Mouse (Mus musculus) ovary, adult 18-20 months (tissue): ENCODE results near the gene Zbtb42.

Experiments
- DNase-seq: peaks from one replicate; pipeline ENCODE4 v3.0.0; 2022; ENCODE audit warnings: low spot score, mixed read lengths

The Zbtb42 gene

GRCm38 (mm10) chr12:112693185-112694126, 14.8 kb downstream of the Zbtb42 start:
- peak; percentile 89 for DNase-seq

GRCm38 (mm10) chr12:112694127-112694475, 15.5 kb downstream of the Zbtb42 start:
- DNase-seq: no peak

- no peak for DNase-seq
Measured at GRCm38 (mm10) chr12:112696806-112697425, 18.3 kb downstream of the Zbtb42 start.

GRCm38 (mm10) chr12:112700522-112700921, 21.9 kb downstream of the Zbtb42 start:
- no peak for DNase-seq

GRCm38 (mm10) chr12:112702374-112703320, 24.0 kb downstream of the Zbtb42 start:
- DNase-seq: no peak

GRCm38 (mm10) chr12:112706704-112707572, 28.3 kb downstream of the Zbtb42 start:
- peak; percentile 71 for DNase-seq

GRCm38 (mm10) chr12:112707573-112707869, 28.9 kb downstream of the Zbtb42 start:
- no peak for DNase-seq

- DNase-seq: no peak
Measured at GRCm38 (mm10) chr12:112713984-112714383, 35.4 kb downstream of the Zbtb42 start.

GRCm38 (mm10) chr12:112717140-112717539, 38.5 kb downstream of the Zbtb42 start:
- DNase-seq: no peak

GRCm38 (mm10) chr12:112718995-112719394, 40.4 kb downstream of the Zbtb42 start:
- DNase-seq: no peak

- no peak for DNase-seq
Measured at GRCm38 (mm10) chr12:112720216-112720615, 41.6 kb downstream of the Zbtb42 start, which contains the start of gene Cep170b. Gene Cep170b (plus strand): TSS chr12:112720455.

- DNase-seq: peak; percentile 69
Measured at GRCm38 (mm10) chr12:112720890-112721423, 42.3 kb downstream of the Zbtb42 start.

- peak; percentile 32 for DNase-seq
Measured at GRCm38 (mm10) chr12:112721424-112722239, 43.0 kb downstream of the Zbtb42 start.

- DNase-seq: peak; percentile 56
Measured at GRCm38 (mm10) chr12:112722240-112723027, 43.8 kb downstream of the Zbtb42 start.

GRCm38 (mm10) chr12:112723028-112723330, 44.4 kb downstream of the Zbtb42 start:
- DNase-seq: no peak

GRCm38 (mm10) chr12:112723445-112723844, 44.8 kb downstream of the Zbtb42 start:
- no peak for DNase-seq

GRCm38 (mm10) chr12:112724077-112724805, 45.6 kb downstream of the Zbtb42 start:
- no peak for DNase-seq

GRCm38 (mm10) chr12:112727801-112728200, 49.2 kb downstream of the Zbtb42 start:
- DNase-seq: no peak

- DNase-seq: no peak
Measured at GRCm38 (mm10) chr12:112730808-112731207, 52.2 kb downstream of the Zbtb42 start.
